Mouse (Mus musculus): ENCODE results near the gene Gphb5. TPM values are rescaled to one million over a fixed set of nuclear protein-coding genes. Genes with fewer than 3 reads are reported as not detected.

Gene Gphb5
- polyA plus RNA-seq, 1 experiment from 2014 or later, result not detected

GRCm38 (mm10) chr12:75386731-75387130 lies 29.9 kb downstream of the Gphb5 start:
- no peaks in the 10 kb centered on the region for H3K4me1 ChIP-seq (replicated peaks; ENCODE audit: control insufficient read depth, insufficient read depth, low read length)
- H3K4me3 ChIP-seq (replicated peaks; ENCODE audit: low read length), result no peak overlapping the region
- no peaks in the 10 kb centered on the region for H3K36me3 ChIP-seq (replicated peaks; ENCODE audit: control insufficient read depth, insufficient read depth)
- H3K9me3 ChIP-seq (ENCODE audit: control insufficient read depth, low read length), result no peaks in the 10 kb centered on the region
- H3K9ac ChIP-seq, result no peak overlapping the region
- H3K4me2 ChIP-seq (replicated peaks), result no peak overlapping the region
- H3K27ac ChIP-seq, result no peak overlapping the region
- H3K27me3 ChIP-seq (ENCODE audit: control insufficient read depth, insufficient read depth, low read length), result no peaks in the 10 kb centered on the region
- ATAC-seq (ENCODE audit: low FRiP score), result no peak
- DNase-seq (ENCODE audit: low spot score), result no peak
- WGBS, result 91% methylated on average over 9 of the region's 9 CpGs

GRCm38 (mm10) chr12:75376126-75376525 lies 40.5 kb downstream of the Gphb5 start:
- Histone ChIP-seq H3K27ac (no peak overlapping the region), H3K27me3 (ENCODE audit: control insufficient read depth, insufficient read depth, low read length) (no peaks in the 10 kb centered on the region), H3K9ac (no peak overlapping the region), H3K36me3 (replicated peaks; ENCODE audit: control insufficient read depth, insufficient read depth) (no peaks in the 10 kb centered on the region), H3K4me3 (replicated peaks; ENCODE audit: low read length) (no peak overlapping the region), H3K4me2 (replicated peaks) (no peak overlapping the region), H3K4me1 (replicated peaks; ENCODE audit: control insufficient read depth, insufficient read depth, low read length) (no peaks in the 10 kb centered on the region), H3K9me3 (ENCODE audit: control insufficient read depth, low read length) (no peaks in the 10 kb centered on the region)
- DNase-seq (ENCODE audit: low spot score) (no peak), ATAC-seq (ENCODE audit: low FRiP score) (no peak)
- 86% methylated on average over 6 of the region's 6 CpGs for WGBS

DNA sequence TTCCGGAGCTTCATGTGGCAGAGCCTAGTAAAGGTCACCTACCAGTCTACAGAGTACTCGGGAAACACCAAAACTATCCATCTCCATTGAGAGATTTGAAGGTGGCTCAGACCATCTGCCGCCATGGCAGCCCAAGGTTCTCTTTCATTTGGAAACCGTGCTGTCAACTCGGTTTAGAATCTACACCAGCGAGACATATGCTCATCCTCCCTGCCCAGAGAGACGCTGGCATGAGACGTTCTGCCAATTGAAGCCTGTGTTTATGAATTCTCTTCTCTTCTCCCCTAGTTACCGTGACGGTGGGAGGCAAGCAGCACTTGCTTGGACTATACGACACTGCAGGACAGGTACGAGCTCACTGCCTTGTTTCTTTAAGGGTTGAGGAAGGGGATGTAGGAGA lies 41.5 kb downstream of the Gphb5 start:
- Histone ChIP-seq H3K9me3 (ENCODE audit: control insufficient read depth, low read length) (no peaks in the 10 kb centered on the region), H3K4me2 (replicated peaks) (no peak overlapping the region), H3K4me3 (replicated peaks; ENCODE audit: low read length) (no peak overlapping the region), H3K27me3 (ENCODE audit: control insufficient read depth, insufficient read depth, low read length) (no peaks in the 10 kb centered on the region), H3K36me3 (replicated peaks; ENCODE audit: control insufficient read depth, insufficient read depth) (no peaks in the 10 kb centered on the region), H3K4me1 (replicated peaks; ENCODE audit: control insufficient read depth, insufficient read depth, low read length) (no peaks in the 10 kb centered on the region), H3K27ac (no peak overlapping the region), H3K9ac (no peak overlapping the region)
- ATAC-seq (ENCODE audit: low FRiP score), result no peak
- 79% methylated on average over 12 of the region's 12 CpGs for WGBS
- no peak for DNase-seq (ENCODE audit: low spot score)

- H3K27ac ChIP-seq, result no peak overlapping the region
- no peak overlapping the region for H3K4me3 ChIP-seq (replicated peaks; ENCODE audit: low read length)
- H3K9ac ChIP-seq, result no peak overlapping the region
- no peaks in the 10 kb centered on the region for H3K36me3 ChIP-seq (replicated peaks; ENCODE audit: control insufficient read depth, insufficient read depth)
- H3K4me2 ChIP-seq (replicated peaks), result no peak overlapping the region
- ATAC-seq (ENCODE audit: low FRiP score) (no peak), DNase-seq (ENCODE audit: low spot score) (no peak)
- no peaks in the 10 kb centered on the region for H3K4me1 ChIP-seq (replicated peaks; ENCODE audit: control insufficient read depth, insufficient read depth, low read length)
- WGBS, result 91% methylated on average over 10 of the region's 10 CpGs
- no peaks in the 10 kb centered on the region for H3K9me3 ChIP-seq (ENCODE audit: control insufficient read depth, low read length)
- H3K27me3 ChIP-seq (ENCODE audit: control insufficient read depth, insufficient read depth, low read length), result no peaks in the 10 kb centered on the region
Measured at GRCm38 (mm10) chr12:75374437-75374836, 42.1 kb downstream of the Gphb5 start.

DNA sequence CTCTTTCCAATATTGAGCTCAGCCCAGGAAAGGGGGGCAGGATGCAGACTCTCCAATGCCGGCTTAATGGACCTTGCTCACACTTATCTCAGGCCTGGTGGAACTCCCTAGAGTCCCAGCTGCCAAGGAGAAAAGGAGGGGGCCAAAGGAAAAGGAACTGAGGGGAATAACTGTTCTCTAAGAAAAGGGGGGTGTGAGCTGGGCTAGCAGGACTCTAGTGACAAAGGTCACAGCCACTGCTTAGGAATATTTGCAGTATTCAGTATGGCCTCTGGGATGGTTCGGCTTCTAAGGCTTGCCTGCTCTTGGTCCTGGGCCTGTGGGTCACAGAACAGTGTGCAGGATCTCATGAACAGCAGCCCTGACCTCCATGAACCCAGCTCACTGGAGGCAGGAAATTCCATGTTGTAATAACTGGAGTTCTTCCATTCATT lies 47.1 kb downstream of the Gphb5 start:
- DNase-seq (ENCODE audit: low spot score) (no peak), ATAC-seq (ENCODE audit: low FRiP score) (no peak)
- no peaks in the 10 kb centered on the region for H3K9me3 ChIP-seq (ENCODE audit: control insufficient read depth, low read length)
- no peak overlapping the region for H3K4me3 ChIP-seq (replicated peaks; ENCODE audit: low read length)
- no peaks in the 10 kb centered on the region for H3K36me3 ChIP-seq (replicated peaks; ENCODE audit: control insufficient read depth, insufficient read depth)
- H3K9ac ChIP-seq, result no peak overlapping the region
- no peaks in the 10 kb centered on the region for H3K4me1 ChIP-seq (replicated peaks; ENCODE audit: control insufficient read depth, insufficient read depth, low read length)
- H3K27me3 ChIP-seq (ENCODE audit: control insufficient read depth, insufficient read depth, low read length), result no peaks in the 10 kb centered on the region
- no peak overlapping the region for H3K27ac ChIP-seq
- no peak overlapping the region for H3K4me2 ChIP-seq (replicated peaks)
- 79% methylated on average over 2 of the region's 2 CpGs for WGBS

DNA sequence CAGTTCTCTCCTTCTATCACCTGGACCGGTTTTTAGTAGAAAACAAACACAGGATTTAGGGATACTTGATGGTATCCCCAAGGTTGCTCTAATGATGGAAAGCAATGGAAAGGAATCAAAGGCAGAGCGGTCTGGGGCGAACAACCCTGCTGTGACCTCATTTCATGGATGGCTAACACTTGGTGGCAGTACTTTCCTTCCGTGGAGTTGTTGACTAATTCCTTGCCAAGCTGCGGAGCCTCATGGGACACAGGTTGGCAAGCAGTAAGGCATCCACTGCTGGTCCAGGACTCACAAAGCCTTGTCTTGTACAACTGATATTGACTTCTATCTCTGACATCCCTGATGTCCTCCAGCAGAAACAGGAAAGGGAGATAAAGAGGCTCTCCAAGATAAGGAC lies 48.1 kb downstream of the Gphb5 start:
- Histone ChIP-seq H3K4me1 (replicated peaks; ENCODE audit: control insufficient read depth, insufficient read depth, low read length) (no peaks in the 10 kb centered on the region), H3K4me3 (replicated peaks; ENCODE audit: low read length) (no peak overlapping the region), H3K27me3 (ENCODE audit: control insufficient read depth, insufficient read depth, low read length) (no peaks in the 10 kb centered on the region), H3K9me3 (ENCODE audit: control insufficient read depth, low read length) (no peaks in the 10 kb centered on the region), H3K36me3 (replicated peaks; ENCODE audit: control insufficient read depth, insufficient read depth) (no peaks in the 10 kb centered on the region), H3K9ac (no peak overlapping the region), H3K4me2 (replicated peaks) (no peak overlapping the region), H3K27ac (no peak overlapping the region)
- DNase-seq (ENCODE audit: low spot score) (no peak), ATAC-seq (ENCODE audit: low FRiP score) (no peak)
- 67% methylated on average over 5 of the region's 5 CpGs for WGBS

GRCm38 (mm10) chr12:75367371-75367770 lies 49.2 kb downstream of the Gphb5 start:
- no peak overlapping the region for H3K27ac ChIP-seq
- H3K4me3 ChIP-seq (replicated peaks; ENCODE audit: low read length), result no peak overlapping the region
- no peak for DNase-seq (ENCODE audit: low spot score)
- H3K9me3 ChIP-seq (ENCODE audit: control insufficient read depth, low read length), result no peaks in the 10 kb centered on the region
- H3K36me3 ChIP-seq (replicated peaks; ENCODE audit: control insufficient read depth, insufficient read depth), result no peaks in the 10 kb centered on the region
- H3K4me1 ChIP-seq (replicated peaks; ENCODE audit: control insufficient read depth, insufficient read depth, low read length), result no peaks in the 10 kb centered on the region
- no peaks in the 10 kb centered on the region for H3K27me3 ChIP-seq (ENCODE audit: control insufficient read depth, insufficient read depth, low read length)
- H3K4me2 ChIP-seq (replicated peaks), result no peak overlapping the region
- no peak for ATAC-seq (ENCODE audit: low FRiP score)
- 95% methylated on average over 6 of the region's 6 CpGs for WGBS
- no peak overlapping the region for H3K9ac ChIP-seq

GRCm38 (mm10) chr12:75365621-75366124 lies 50.9 kb downstream of the Gphb5 start:
- no peaks in the 10 kb centered on the region for H3K4me1 ChIP-seq (replicated peaks; ENCODE audit: control insufficient read depth, insufficient read depth, low read length)
- no peak for ATAC-seq (ENCODE audit: low FRiP score)
- H3K27me3 ChIP-seq (ENCODE audit: control insufficient read depth, insufficient read depth, low read length), result no peaks in the 10 kb centered on the region
- H3K4me2 ChIP-seq (replicated peaks), result no peak overlapping the region
- no peak for DNase-seq (ENCODE audit: low spot score)
- H3K4me3 ChIP-seq (replicated peaks; ENCODE audit: low read length), result no peak overlapping the region
- 89% methylated on average over 14 of the region's 14 CpGs for WGBS
- no peaks in the 10 kb centered on the region for H3K9me3 ChIP-seq (ENCODE audit: control insufficient read depth, low read length)
- no peak overlapping the region for H3K9ac ChIP-seq
- H3K27ac ChIP-seq, result no peak overlapping the region
- H3K36me3 ChIP-seq (replicated peaks; ENCODE audit: control insufficient read depth, insufficient read depth), result no peaks in the 10 kb centered on the region

DNA sequence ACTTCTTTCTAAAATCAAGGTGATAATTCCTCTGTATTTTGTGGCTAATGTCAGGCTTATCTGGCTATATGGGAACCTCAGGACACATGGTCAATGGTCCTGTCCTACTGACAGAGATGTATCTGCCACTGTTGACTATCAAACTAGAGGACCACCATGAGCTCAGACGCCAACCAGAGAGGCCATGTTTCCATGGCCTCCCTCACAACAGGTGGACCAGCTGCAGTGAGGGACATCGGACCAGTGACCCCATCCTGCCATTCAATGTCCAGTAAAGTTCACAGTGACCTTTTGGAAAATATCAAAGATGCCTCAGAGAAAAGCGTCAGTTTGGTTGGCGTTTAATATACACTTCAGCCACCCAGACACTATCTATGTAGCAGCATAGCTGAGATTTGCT lies 52.2 kb downstream of the Gphb5 start:
- Histone ChIP-seq H3K36me3 (replicated peaks; ENCODE audit: control insufficient read depth, insufficient read depth) (no peaks in the 10 kb centered on the region), H3K9ac (no peak overlapping the region), H3K4me3 (replicated peaks; ENCODE audit: low read length) (no peak overlapping the region), H3K27me3 (ENCODE audit: control insufficient read depth, insufficient read depth, low read length) (no peaks in the 10 kb centered on the region), H3K27ac (no peak overlapping the region), H3K4me1 (replicated peaks; ENCODE audit: control insufficient read depth, insufficient read depth, low read length) (0 out of 2 replicates have a peak, but pooled peaks cover 6% of the 10 kb centered on the region), H3K9me3 (ENCODE audit: control insufficient read depth, low read length) (no peaks in the 10 kb centered on the region), H3K4me2 (replicated peaks) (no peak overlapping the region)
- WGBS, result 95% methylated on average over 4 of the region's 4 CpGs
- DNase-seq (ENCODE audit: low spot score) (no peak), ATAC-seq (ENCODE audit: low FRiP score) (no peak)

DNA sequence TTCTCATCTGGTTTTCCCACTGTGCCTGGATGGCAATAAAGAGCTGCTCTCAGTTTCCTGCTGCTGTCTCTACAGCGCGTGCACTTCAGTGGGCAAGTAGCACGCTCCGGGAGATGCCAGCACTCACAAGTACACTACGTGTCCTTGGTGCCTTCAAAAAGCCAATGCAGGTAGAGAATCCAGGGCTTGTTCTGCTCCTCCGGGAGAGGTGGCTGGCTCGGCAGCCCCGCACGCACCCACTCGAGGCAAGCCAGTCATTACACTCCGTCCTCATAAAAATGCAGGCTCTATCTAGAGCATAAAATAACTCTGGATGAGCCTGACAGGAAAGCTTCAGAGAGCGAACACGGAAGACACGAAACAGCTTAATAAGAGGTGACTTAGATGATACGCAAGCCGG lies 54.1 kb downstream of the Gphb5 start:
- Histone ChIP-seq H3K9me3 (ENCODE audit: control insufficient read depth, low read length) (no peaks in the 10 kb centered on the region), H3K4me2 (replicated peaks) (no peak overlapping the region), H3K4me3 (replicated peaks; ENCODE audit: low read length) (no peak overlapping the region), H3K27me3 (ENCODE audit: control insufficient read depth, insufficient read depth, low read length) (no peaks in the 10 kb centered on the region), H3K36me3 (replicated peaks; ENCODE audit: control insufficient read depth, insufficient read depth) (no peaks in the 10 kb centered on the region), H3K27ac (0 out of 2 replicates have a peak overlapping the region, but pooled peaks have one; percentile 36), H3K9ac (no peak overlapping the region), H3K4me1 (replicated peaks; ENCODE audit: control insufficient read depth, insufficient read depth, low read length) (0 out of 2 replicates have a peak, but pooled peaks cover 6% of the 10 kb centered on the region)
- 82% methylated on average over 16 of the region's 16 CpGs for WGBS
- no peak for ATAC-seq (ENCODE audit: low FRiP score)
- DNase-seq (ENCODE audit: low spot score), result no peak
